Mouse (Mus musculus) midbrain, embryonic 15.5 days (tissue): ENCODE results near the gene Ndufs5. TPM values are rescaled to one million over a fixed set of nuclear protein-coding genes. Genes with fewer than 3 reads are reported as not detected.

Experiments
- ATAC-seq: fragments of 200-750 bp; cut with Nextera tagmentation; replicated peaks from 2 replicates; pipeline ENCODE4 v1.8.0; 2017; ENCODE audit warnings: moderate TSS enrichment
- H3K27ac ChIP-seq: fragments of 300-500 bp; sonication (generic); 2 replicates; pipeline ENCODE4 v1.5.1; 2015; ENCODE audit warnings: mild to moderate bottlenecking, inconsistent platforms
- H3K27me3 ChIP-seq: fragments of 300-500 bp; sonication (generic); replicated peaks from 2 replicates; pipeline ENCODE4 v1.6.1; 2015; ENCODE audit warnings: inconsistent platforms
- H3K36me3 ChIP-seq: fragments of 300-500 bp; sonication (generic); replicated peaks from 2 replicates; pipeline ENCODE4 v1.6.1; 2015; ENCODE audit warnings: inconsistent platforms
- H3K4me1 ChIP-seq: fragments of 300-500 bp; sonication (generic); 2 replicates; pipeline ENCODE4 v1.6.1; 2015; ENCODE audit warnings: inconsistent platforms
- H3K4me2 ChIP-seq: fragments of 300-500 bp; sonication (generic); 2 replicates; pipeline ENCODE4 v1.6.1; 2015; ENCODE audit warnings: inconsistent platforms, mild to moderate bottlenecking, moderate library complexity
- H3K4me3 ChIP-seq: fragments of 300-500 bp; sonication (generic); 2 replicates; pipeline ENCODE4 v1.5.1; 2015; ENCODE audit warnings: mild to moderate bottlenecking, inconsistent platforms
- H3K9ac ChIP-seq: fragments of 300-500 bp; sonication (generic); 2 replicates; pipeline ENCODE4 v1.6.1; 2015; ENCODE audit warnings: mild to moderate bottlenecking, inconsistent platforms
- H3K9me3 ChIP-seq: fragments of 300-500 bp; sonication (generic); 2 replicates; pipeline ENCODE4 v1.6.1; 2016; ENCODE audit warnings: inconsistent platforms
- WGBS: fragments of 180-500 bp; shearing (Covaris S2); methylation state at CpG from one replicate; pipeline ENCODE4 v1.1.7; 2015; ENCODE audit warnings: mixed read lengths; 5-methylcytosine and 5-hydroxymethylcytosine counted together
- polyA plus RNA-seq: library from polyadenylated mRNA; unstranded; fragments of >200 nt; fragmentation: Nextera tagmentation; extraction: Ambion mirVana; gene quantifications from 2 replicates; pipeline ENCODE4 v1.2.1, GENCODE M21; 2015

Gene Ndufs5
- polyA plus RNA-seq, 1 experiment from 2014 or later, result 413 TPM

GRCm38 (mm10) chr4:123732921-123733320, 14.9 kb upstream of the Ndufs5 start:
- no peak for ATAC-seq
- Histone ChIP-seq H3K4me2 (no peak overlapping the region), H3K36me3 (peaks cover 14% of the 10 kb centered on the region), H3K4me3 (no peak overlapping the region), H3K9me3 (no peaks in the 10 kb centered on the region), H3K27me3 (no peaks in the 10 kb centered on the region), H3K27ac (no peak overlapping the region), H3K4me1 (no peaks in the 10 kb centered on the region), H3K9ac (no peak overlapping the region)
- 85% methylated on average over 2 of the region's 2 CpGs for WGBS

- no peak overlapping the region for H3K4me2 ChIP-seq
- WGBS, result 89% methylated on average over 4 of the region's 4 CpGs
- H3K4me1 ChIP-seq, result no peaks in the 10 kb centered on the region
- H3K4me3 ChIP-seq, result no peak overlapping the region
- no peak overlapping the region for H3K9ac ChIP-seq
- no peaks in the 10 kb centered on the region for H3K27me3 ChIP-seq
- no peaks in the 10 kb centered on the region for H3K9me3 ChIP-seq
- peaks cover 10% of the 10 kb centered on the region for H3K36me3 ChIP-seq
- ATAC-seq, result no peak
- H3K27ac ChIP-seq, result no peak overlapping the region
Measured at GRCm38 (mm10) chr4:123732163-123732910, 14.3 kb upstream of the Ndufs5 start.

GRCm38 (mm10) chr4:123721761-123722160, 3.8 kb upstream of the Ndufs5 start:
- no peak overlapping the region for H3K4me2 ChIP-seq
- H3K4me1 ChIP-seq, result peaks cover 11% of the 10 kb centered on the region
- no peak overlapping the region for H3K9ac ChIP-seq
- no peaks in the 10 kb centered on the region for H3K9me3 ChIP-seq
- no peak for ATAC-seq
- H3K27me3 ChIP-seq, result no peaks in the 10 kb centered on the region
- H3K4me3 ChIP-seq, result no peak overlapping the region
- no peaks in the 10 kb centered on the region for H3K36me3 ChIP-seq
- no peak overlapping the region for H3K27ac ChIP-seq
- 84% methylated on average over 4 of the region's 4 CpGs for whole genome bisulfite sequencing

- WGBS, result 29% methylated on average over 7 of the region's 7 CpGs
- no peaks in the 10 kb centered on the region for H3K27me3 ChIP-seq
- H3K4me1 ChIP-seq, result peaks cover 11% of the 10 kb centered on the region
- H3K36me3 ChIP-seq, result peaks cover 15% of the 10 kb centered on the region
- ATAC-seq, result peak; percentile 67
- peak overlapping the region; percentile 92 for H3K4me3 ChIP-seq
- peak overlapping the region; percentile 83 for H3K4me2 ChIP-seq
- H3K9me3 ChIP-seq, result no peaks in the 10 kb centered on the region
- H3K9ac ChIP-seq, result peak overlapping the region; percentile 95
- H3K27ac ChIP-seq, result peak overlapping the region; percentile 74
Measured at GRCm38 (mm10) chr4:123718434-123718780, 405 bp upstream of the Ndufs5 start.

- no peaks in the 10 kb centered on the region for H3K9me3 ChIP-seq
- H3K27ac ChIP-seq, result no peak overlapping the region
- H3K4me1 ChIP-seq, result peaks cover 5% of the 10 kb centered on the region
- WGBS, result 100% methylated on average over 2 of the region's 3 CpGs
- no peaks in the 10 kb centered on the region for H3K27me3 ChIP-seq
- peaks cover 24% of the 10 kb centered on the region for H3K36me3 ChIP-seq
- no peak overlapping the region for H3K4me3 ChIP-seq
- no peak overlapping the region for H3K9ac ChIP-seq
- no peak for ATAC-seq
- H3K4me2 ChIP-seq, result no peak overlapping the region
Measured at GRCm38 (mm10) chr4:123712431-123712830, 5.6 kb downstream of the Ndufs5 start.

GRCm38 (mm10) chr4:123707340-123707739, 10.7 kb downstream of the Ndufs5 start:
- Histone ChIP-seq H3K4me3 (no peak overlapping the region), H3K4me2 (no peak overlapping the region), H3K36me3 (0 out of 2 replicates have a peak, but pooled peaks cover 3% of the 10 kb centered on the region), H3K9ac (no peak overlapping the region), H3K9me3 (no peaks in the 10 kb centered on the region), H3K27me3 (no peaks in the 10 kb centered on the region), H3K27ac (no peak overlapping the region), H3K4me1 (no peaks in the 10 kb centered on the region)
- ATAC-seq, result no peak
- 97% methylated on average over 5 of the region's 5 CpGs for WGBS

GRCm38 (mm10) chr4:123705340-123705739, 12.7 kb downstream of the Ndufs5 start:
- Histone ChIP-seq H3K9ac (no peak overlapping the region), H3K27me3 (no peaks in the 10 kb centered on the region), H3K4me1 (no peaks in the 10 kb centered on the region), H3K4me2 (no peak overlapping the region), H3K4me3 (no peak overlapping the region), H3K27ac (no peak overlapping the region), H3K36me3 (no peaks in the 10 kb centered on the region), H3K9me3 (no peaks in the 10 kb centered on the region)
- ATAC-seq, result no peak
- 98% methylated on average over 2 of the region's 2 CpGs for WGBS

- ATAC-seq, result no peak
- WGBS, result 83% methylated on average over 12 of the region's 12 CpGs
- H3K27ac ChIP-seq, result no peak overlapping the region
Measured at GRCm38 (mm10) chr4:123693384-123693783, 24.6 kb downstream of the Ndufs5 start.

GRCm38 (mm10) chr4:123692071-123692470, 25.9 kb downstream of the Ndufs5 start:
- ATAC-seq, result no peak
- Histone ChIP-seq H3K4me3 (no peak overlapping the region), H3K4me2 (no peak overlapping the region), H3K27ac (no peak overlapping the region), H3K27me3 (no peaks in the 10 kb centered on the region), H3K4me1 (no peaks in the 10 kb centered on the region), H3K36me3 (no peaks in the 10 kb centered on the region), H3K9ac (no peak overlapping the region), H3K9me3 (no peaks in the 10 kb centered on the region)
- 86% methylated on average over 3 of the region's 3 CpGs for WGBS

More at GRCm38 (mm10) chr4:123693384-123693783, 24.6 kb downstream of the Ndufs5 start:
- Histone ChIP-seq H3K4me1 (no peaks in the 10 kb centered on the region), H3K36me3 (no peaks in the 10 kb centered on the region), H3K4me2 (no peak overlapping the region), H3K27me3 (no peaks in the 10 kb centered on the region), H3K9ac (no peak overlapping the region), H3K9me3 (no peaks in the 10 kb centered on the region), H3K4me3 (no peak overlapping the region)

- 78% methylated on average over 10 of the region's 10 CpGs for WGBS
- H3K4me1 ChIP-seq, result peaks cover 7% of the 10 kb centered on the region
- H3K9me3 ChIP-seq, result no peaks in the 10 kb centered on the region
- ATAC-seq, result no peak
- H3K27ac ChIP-seq, result no peak overlapping the region
- H3K36me3 ChIP-seq, result no peaks in the 10 kb centered on the region
- no peak overlapping the region for H3K4me3 ChIP-seq
- no peaks in the 10 kb centered on the region for H3K27me3 ChIP-seq
- no peak overlapping the region for H3K9ac ChIP-seq
- H3K4me2 ChIP-seq, result no peak overlapping the region
Measured at GRCm38 (mm10) chr4:123690311-123690710, 27.7 kb downstream of the Ndufs5 start.

- H3K4me3 ChIP-seq, result peak overlapping the region; percentile 87
- under 1% methylated on average over 40 of the region's 89 CpGs for WGBS
- H3K9ac ChIP-seq, result peak overlapping the region; percentile 96
- no peaks in the 10 kb centered on the region for H3K27me3 ChIP-seq
- H3K4me1 ChIP-seq, result peaks cover 29% of the 10 kb centered on the region
- no peaks in the 10 kb centered on the region for H3K9me3 ChIP-seq
- peak overlapping the region; percentile 95 for H3K27ac ChIP-seq
- peak overlapping the region; percentile 71 for H3K4me2 ChIP-seq
- ATAC-seq, result peak; percentile 65
- H3K36me3 ChIP-seq, result no peaks in the 10 kb centered on the region; the same call in 1 of the 2 replicates
Measured at GRCm38 (mm10) chr4:123687025-123687781, 30.8 kb downstream of the Ndufs5 start.

- Histone ChIP-seq H3K4me2 (peak overlapping the region; percentile 71), H3K4me3 (peak overlapping the region; percentile 87), H3K9me3 (no peaks in the 10 kb centered on the region), H3K4me1 (peaks cover 33% of the 10 kb centered on the region), H3K27me3 (no peaks in the 10 kb centered on the region), H3K27ac (peak overlapping the region; percentile 95), H3K9ac (peak overlapping the region; percentile 96), H3K36me3 (no peaks in the 10 kb centered on the region; the same call in 1 of the 2 replicates)
- peak; percentile 59 for ATAC-seq
- WGBS, result under 1% methylated on average over 46 of the region's 56 CpGs
Measured at GRCm38 (mm10) chr4:123686368-123687024, 31.5 kb downstream of the Ndufs5 start.
